Mouse (Mus musculus) heart, postnatal 0 days (tissue): ENCODE data around the gene Otud3.

ENCODE experiments used
- CTCF ChIP-seq: IDR thresholded peaks from 2 replicates; pipeline ENCODE4 v1.5.1; 2016; ENCODE audit warnings: antibody characterized with exemption, control low read depth, low read depth
- EP300 ChIP-seq: IDR thresholded peaks from 2 replicates; pipeline ENCODE4 v1.6.1; 2016; ENCODE audit warnings: antibody characterized with exemption, low read depth

DNA sequence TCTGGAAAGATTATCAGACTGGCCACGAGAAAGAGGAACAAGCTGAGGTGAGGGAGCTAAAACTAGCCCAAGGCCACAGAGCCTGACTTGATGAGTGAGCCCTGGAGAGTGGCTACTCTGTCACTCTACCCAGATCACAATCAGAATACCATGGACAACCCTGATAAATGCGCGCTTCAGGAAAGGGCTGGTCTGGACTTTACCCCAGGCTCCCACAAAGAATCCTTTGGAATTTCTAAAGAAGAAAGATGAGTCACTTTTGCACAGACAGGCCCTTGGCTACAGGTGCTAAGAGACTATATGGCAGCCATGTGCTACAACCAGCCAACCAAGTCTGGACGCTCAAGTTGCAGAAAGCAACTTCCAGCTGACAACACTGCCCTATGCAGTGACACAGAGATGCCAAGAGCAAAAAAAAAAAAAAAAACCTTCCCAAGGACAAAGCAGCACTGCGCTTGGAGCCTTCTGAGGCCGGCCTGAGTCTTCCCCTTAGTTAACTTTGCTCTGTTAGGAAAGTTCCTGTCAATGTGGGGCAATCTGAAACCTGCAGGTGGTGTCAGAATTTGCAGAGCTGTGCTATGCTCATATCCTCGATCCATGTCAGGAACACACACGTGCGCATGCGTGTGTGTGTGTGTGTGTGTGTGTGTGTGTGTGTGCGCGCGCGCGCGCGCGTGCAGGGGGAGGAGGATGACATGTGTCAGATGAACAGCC, 8.0 kb downstream of the Otud3 start:
- no peak for TF ChIP-seq EP300
- no peak for TF ChIP-seq CTCF
